Mouse (Mus musculus) forebrain, embryonic 16.5 days (tissue): Measurements from ENCODE around the gene Gm20388. TPM values are rescaled to one million over a fixed set of nuclear protein-coding genes. Genes with fewer than 3 reads are reported as not detected.
"Not testable (repeated sequence)": the region's sequence is repeated elsewhere in the genome, so short reads cannot be mapped to it uniquely, and the experiment has no call there.

Experiments used
- ATAC-seq: fragments of 200-750 bp; cut with Nextera tagmentation; 2 replicates; pipeline ENCODE4 v1.8.0; 2017; ENCODE audit warnings: mild to moderate bottlenecking, moderate library complexity
- H3K27ac ChIP-seq: fragments of 300-500 bp; sonication (generic); 2 replicates; pipeline ENCODE4 v1.5.1; 2014; ENCODE audit warnings: low read length, control low read depth
- H3K27me3 ChIP-seq: fragments of 300-500 bp; sonication (generic); replicated peaks from 2 replicates; pipeline ENCODE4 v1.6.1; 2014; ENCODE audit warnings: low read length; ENCODE audit not compliant: control insufficient read depth, insufficient read depth
- H3K36me3 ChIP-seq: fragments of 300-500 bp; sonication (generic); 2 replicates; pipeline ENCODE4 v1.6.1; 2014; ENCODE audit not compliant: control insufficient read depth, insufficient read depth
- H3K4me1 ChIP-seq: fragments of 300-500 bp; sonication (generic); replicated peaks from 2 replicates; pipeline ENCODE4 v1.6.1; 2014; ENCODE audit warnings: low read length; ENCODE audit not compliant: control insufficient read depth, insufficient read depth
- H3K4me2 ChIP-seq: fragments of 300-500 bp; sonication (generic); 2 replicates; pipeline ENCODE4 v1.6.1; 2014; ENCODE audit warnings: mild to moderate bottlenecking, low read length, control low read depth
- H3K4me3 ChIP-seq: fragments of 300-500 bp; sonication (generic); replicated peaks from 2 replicates; pipeline ENCODE4 v1.5.1; 2014; ENCODE audit warnings: mild to moderate bottlenecking, low read length, control low read depth
- H3K9ac ChIP-seq: fragments of 300-500 bp; sonication (generic); replicated peaks from 2 replicates; pipeline ENCODE4 v1.6.1; 2014; ENCODE audit warnings: low read depth, low read length, control low read depth
- H3K9me3 ChIP-seq: fragments of 300-500 bp; sonication (generic); 2 replicates; pipeline ENCODE4 v1.6.1; 2016; ENCODE audit warnings: low read length; ENCODE audit not compliant: control insufficient read depth
- WGBS: fragments of 180-500 bp; shearing (Covaris S2); extraction: QIAGEN DNeasy Blood & Tissue Kit; methylation state at CpG from one replicate; pipeline ENCODE4 v1.1.7; 2014; 5-methylcytosine and 5-hydroxymethylcytosine counted together
- polyA plus RNA-seq: library from polyadenylated mRNA; unstranded; fragments of >200 nt; fragmentation: Nextera tagmentation; extraction: Ambion mirVana; gene quantifications from 2 replicates; pipeline ENCODE4 v1.2.1, GENCODE M21; 2015

Gene Gm20388
- polyA plus RNA-seq, 1 experiment from 2014 or later = 4.7 TPM

DNA sequence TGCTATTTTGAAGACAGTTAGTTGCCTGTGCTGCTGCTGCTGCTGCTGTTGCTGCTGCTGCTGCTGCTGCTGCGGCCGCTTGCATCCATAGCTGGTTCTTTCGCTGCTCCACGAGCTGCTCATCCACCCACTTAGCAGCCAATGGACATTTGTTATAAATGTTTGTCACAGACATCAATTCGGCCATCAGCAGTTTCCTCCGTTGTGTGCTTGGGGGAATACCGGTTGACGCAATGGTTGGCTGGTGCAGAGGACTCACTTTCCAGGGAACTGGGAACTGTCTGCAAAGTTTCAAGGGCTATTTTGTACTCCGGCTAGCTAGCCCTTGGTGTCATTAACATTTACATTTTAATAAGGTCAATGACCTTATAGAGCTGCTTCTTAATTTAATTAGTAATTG is 793.6 kb downstream of the Gm20388 start:
- H3K36me3 ChIP-seq = no peaks in the 10 kb centered on the region
- 77% methylated on average over 9 of the region's 9 CpGs for WGBS
- ATAC-seq = no peak
- no peaks in the 10 kb centered on the region for H3K4me1 ChIP-seq
- no peak overlapping the region for H3K4me3 ChIP-seq
- H3K4me2 ChIP-seq = no peak overlapping the region
- H3K27me3 ChIP-seq = no peaks in the 10 kb centered on the region
- no peaks in the 10 kb centered on the region for H3K9me3 ChIP-seq
- no peak overlapping the region for H3K27ac ChIP-seq
- no peak overlapping the region for H3K9ac ChIP-seq

DNA sequence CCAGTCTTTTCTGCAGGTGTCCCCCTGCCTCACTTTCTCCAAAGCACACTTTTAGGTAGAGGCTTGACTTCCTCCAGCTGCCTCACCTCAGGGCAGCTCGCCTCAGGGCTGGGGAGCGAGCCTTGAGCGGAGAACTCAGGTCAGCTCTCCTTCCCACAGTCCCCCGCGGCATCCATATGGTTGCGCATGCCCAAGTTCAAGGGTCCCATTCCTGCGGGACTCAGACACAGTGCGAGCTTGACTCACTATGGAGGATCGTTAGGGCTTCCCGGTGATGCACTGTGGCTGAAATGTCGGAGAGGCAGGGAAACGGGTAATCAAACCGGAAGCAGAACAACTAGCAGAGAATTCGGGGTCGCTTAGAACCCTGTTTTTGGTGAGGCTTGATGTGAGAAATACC is 794.5 kb downstream of the Gm20388 start:
- H3K4me2 ChIP-seq = no peak overlapping the region
- H3K4me1 ChIP-seq = no peaks in the 10 kb centered on the region
- H3K9me3 ChIP-seq = no peaks in the 10 kb centered on the region
- H3K36me3 ChIP-seq = no peaks in the 10 kb centered on the region
- ATAC-seq = no peak
- H3K27me3 ChIP-seq = no peaks in the 10 kb centered on the region
- 86% methylated on average over 15 of the region's 15 CpGs for WGBS
- no peak overlapping the region for H3K27ac ChIP-seq
- no peak overlapping the region for H3K4me3 ChIP-seq
- no peak overlapping the region for H3K9ac ChIP-seq

DNA sequence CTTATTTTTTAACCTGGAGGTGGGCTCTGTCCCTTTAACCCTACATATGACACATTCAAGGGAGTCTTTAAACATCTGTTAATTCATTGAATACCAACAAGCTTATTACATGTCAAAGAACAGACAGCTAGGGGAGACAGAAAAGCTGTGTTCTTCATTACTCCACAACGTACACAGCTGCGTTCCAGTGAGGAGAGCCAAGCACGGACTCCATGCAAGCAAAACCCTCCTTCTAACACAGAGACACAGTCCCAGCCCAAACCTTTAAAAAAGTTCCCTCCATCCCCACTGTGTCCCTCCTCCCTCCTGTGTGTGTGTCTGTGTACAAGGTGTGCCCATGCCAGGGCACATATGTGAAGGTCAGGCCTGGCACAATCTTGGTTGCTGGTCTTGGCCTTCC is 795.6 kb downstream of the Gm20388 start:
- Histone ChIP-seq H3K27me3 (no peaks in the 10 kb centered on the region), H3K27ac (no peak overlapping the region), H3K4me3 (no peak overlapping the region), H3K9ac (no peak overlapping the region), H3K4me2 (no peak overlapping the region), H3K4me1 (no peaks in the 10 kb centered on the region), H3K9me3 (no peaks in the 10 kb centered on the region), H3K36me3 (no peaks in the 10 kb centered on the region)
- 75% methylated on average over 3 of the region's 3 CpGs for WGBS
- ATAC-seq = no peak

DNA sequence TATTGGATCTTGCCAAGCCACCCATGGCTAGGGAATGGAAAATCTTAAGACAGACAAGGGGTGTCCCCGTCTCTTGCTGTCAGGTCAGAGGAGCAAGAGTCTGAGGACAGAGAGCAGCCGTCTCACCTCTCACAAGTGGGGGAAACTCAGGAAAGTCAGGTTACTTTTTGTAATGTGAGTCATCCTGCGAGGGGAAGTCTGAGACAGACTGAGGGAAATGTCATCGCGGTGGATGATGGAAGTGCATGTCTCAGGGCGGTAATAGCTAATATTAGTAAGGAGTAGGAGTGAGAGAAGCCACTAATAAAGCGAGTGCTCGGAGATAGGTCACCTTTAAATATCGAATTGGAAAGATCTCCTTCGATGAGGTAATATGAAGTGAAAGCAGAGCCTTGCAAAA is 798.5 kb downstream of the Gm20388 start:
- H3K9me3 ChIP-seq = no peaks in the 10 kb centered on the region
- WGBS = 92% methylated on average over 10 of the region's 10 CpGs
- H3K36me3 ChIP-seq = no peaks in the 10 kb centered on the region
- H3K27me3 ChIP-seq = no peaks in the 10 kb centered on the region
- no peak overlapping the region for H3K4me3 ChIP-seq
- no peaks in the 10 kb centered on the region for H3K4me1 ChIP-seq
- ATAC-seq = no peak
- H3K9ac ChIP-seq = no peak overlapping the region
- H3K4me2 ChIP-seq = no peak overlapping the region
- no peak overlapping the region for H3K27ac ChIP-seq

DNA sequence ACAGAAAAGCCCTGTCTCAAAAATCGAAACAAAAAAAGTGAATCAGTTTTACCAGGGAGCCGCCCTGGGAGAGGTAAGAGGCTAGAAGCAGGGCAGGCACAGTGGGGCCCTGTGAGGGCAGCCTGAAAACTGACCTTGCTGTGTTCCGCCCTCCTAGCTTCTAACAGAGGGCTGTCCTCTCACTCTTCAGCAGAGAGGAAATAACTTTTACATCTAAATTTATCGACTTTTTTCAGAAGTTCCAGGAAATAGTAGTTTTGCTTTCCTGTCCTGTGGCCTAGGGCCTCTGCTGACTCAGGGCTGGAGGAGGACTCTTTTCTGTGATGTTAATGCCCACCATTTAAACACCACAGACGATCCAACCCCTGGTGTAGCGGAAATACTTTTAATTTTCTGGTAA is 804.6 kb downstream of the Gm20388 start:
- no peaks in the 10 kb centered on the region for H3K9me3 ChIP-seq
- no peak overlapping the region for H3K4me3 ChIP-seq
- no peak overlapping the region for H3K27ac ChIP-seq
- H3K9ac ChIP-seq = no peak overlapping the region
- no peak overlapping the region for H3K4me2 ChIP-seq
- ATAC-seq = no peak
- no peaks in the 10 kb centered on the region for H3K27me3 ChIP-seq
- H3K36me3 ChIP-seq = no peaks in the 10 kb centered on the region
- no peaks in the 10 kb centered on the region for H3K4me1 ChIP-seq
- 76% methylated on average over 6 of the region's 6 CpGs for WGBS

DNA sequence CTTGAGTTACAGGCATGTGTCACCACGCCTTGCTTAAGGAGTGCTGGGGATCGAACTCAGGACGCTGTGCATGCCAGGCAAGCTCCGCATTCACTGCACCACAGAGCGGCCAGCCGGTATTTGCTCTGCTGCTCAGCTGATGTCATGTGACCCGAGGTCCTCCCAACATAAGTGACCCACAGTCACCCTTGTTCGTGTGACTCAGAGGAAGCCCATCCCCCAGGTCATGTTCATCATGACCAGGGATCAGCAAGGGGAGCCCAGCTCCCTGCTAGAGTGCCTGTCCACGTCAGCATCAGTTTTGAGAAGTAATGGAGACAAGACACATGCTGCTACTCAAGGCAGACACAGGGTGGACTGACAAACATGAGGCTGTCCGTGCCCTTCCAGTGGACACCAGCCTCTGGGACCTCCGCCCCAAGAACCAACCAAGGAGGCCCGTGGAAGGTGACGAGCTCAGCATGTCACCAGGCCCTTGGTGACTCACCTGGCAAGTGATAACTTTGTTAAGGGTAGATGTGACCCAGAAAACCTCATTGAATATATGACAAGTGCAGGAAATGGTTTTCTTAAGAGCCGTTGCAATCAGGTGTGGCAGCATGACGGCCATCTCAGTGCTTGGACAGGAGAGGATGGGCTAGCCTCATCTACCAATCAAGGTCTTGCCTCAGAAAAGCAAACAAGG is 805.5 kb downstream of the Gm20388 start:
- Histone ChIP-seq H3K36me3 (no peaks in the 10 kb centered on the region), H3K4me1 (no peaks in the 10 kb centered on the region), H3K27me3 (no peaks in the 10 kb centered on the region), H3K27ac (no peak overlapping the region), H3K9ac (no peak overlapping the region), H3K4me2 (no peak overlapping the region), H3K4me3 (no peak overlapping the region), H3K9me3 (no peaks in the 10 kb centered on the region)
- 79% methylated on average over 15 of the region's 15 CpGs for WGBS
- ATAC-seq = no peak

DNA sequence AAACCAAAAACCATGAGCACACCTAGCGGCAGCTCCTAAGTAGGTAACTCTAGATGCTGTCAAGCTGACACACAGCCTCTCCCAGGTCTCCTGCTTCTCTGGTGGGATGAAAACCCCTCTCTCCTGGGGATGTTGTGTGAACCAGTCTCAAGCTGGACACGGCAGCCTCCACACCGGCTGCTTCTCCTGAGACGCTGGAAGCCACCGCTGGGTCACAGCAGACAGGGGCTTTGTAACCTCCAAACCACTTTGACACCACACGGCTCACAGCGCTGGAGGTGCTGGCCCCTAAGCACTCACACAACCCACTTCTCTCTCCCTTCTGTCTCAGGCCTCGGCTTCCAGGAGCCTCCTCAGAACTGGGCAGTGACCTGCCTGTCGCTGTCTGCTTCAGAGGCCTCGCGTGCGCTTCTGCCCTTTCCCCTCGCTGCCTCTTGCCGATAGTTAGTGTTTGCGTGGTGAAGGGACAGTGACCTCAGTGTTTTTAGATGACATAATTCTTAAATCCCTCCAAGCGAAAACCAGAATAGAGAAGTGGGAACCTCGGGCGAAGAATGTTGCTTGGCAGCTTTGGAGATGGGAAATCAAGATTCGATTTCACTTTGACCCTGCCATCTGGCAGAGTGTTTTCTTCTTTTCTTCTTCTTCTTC is 809.1 kb downstream of the Gm20388 start:
- 72% methylated on average over 19 of the region's 19 CpGs for WGBS
- H3K9me3 ChIP-seq = no peaks in the 10 kb centered on the region
- no peaks in the 10 kb centered on the region for H3K36me3 ChIP-seq
- no peak overlapping the region for H3K9ac ChIP-seq
- ATAC-seq = no peak
- H3K4me2 ChIP-seq = no peak overlapping the region
- no peak overlapping the region for H3K27ac ChIP-seq
- H3K4me1 ChIP-seq = no peaks in the 10 kb centered on the region
- H3K4me3 ChIP-seq = no peak overlapping the region
- no peaks in the 10 kb centered on the region for H3K27me3 ChIP-seq

DNA sequence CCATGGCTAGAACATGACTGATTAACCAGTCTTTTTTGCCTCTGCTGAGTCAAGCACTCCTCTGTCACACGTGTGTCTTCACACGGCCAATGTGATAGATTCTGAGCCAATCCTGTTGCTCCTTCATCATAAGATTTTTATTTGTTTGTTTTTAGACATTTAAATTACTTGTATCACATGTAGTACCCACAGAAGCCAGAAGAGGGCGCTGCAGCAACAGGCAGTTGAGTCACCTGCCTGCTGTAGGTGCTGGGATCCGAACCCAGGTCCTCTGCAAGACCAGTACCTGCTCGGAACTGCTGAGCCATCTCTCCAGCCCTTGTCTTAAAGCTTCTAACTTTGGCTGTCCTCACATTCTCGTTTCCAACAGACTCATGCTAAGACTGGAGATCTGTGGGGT is 812.4 kb downstream of the Gm20388 start:
- no peak overlapping the region for H3K27ac ChIP-seq
- WGBS = 72% methylated on average over 6 of the region's 6 CpGs
- H3K9ac ChIP-seq = no peak overlapping the region
- no peak overlapping the region for H3K4me3 ChIP-seq
- no peaks in the 10 kb centered on the region for H3K36me3 ChIP-seq
- no peaks in the 10 kb centered on the region for H3K27me3 ChIP-seq
- no peaks in the 10 kb centered on the region for H3K9me3 ChIP-seq
- no peak for ATAC-seq
- no peak overlapping the region for H3K4me2 ChIP-seq
- H3K4me1 ChIP-seq = no peaks in the 10 kb centered on the region

DNA sequence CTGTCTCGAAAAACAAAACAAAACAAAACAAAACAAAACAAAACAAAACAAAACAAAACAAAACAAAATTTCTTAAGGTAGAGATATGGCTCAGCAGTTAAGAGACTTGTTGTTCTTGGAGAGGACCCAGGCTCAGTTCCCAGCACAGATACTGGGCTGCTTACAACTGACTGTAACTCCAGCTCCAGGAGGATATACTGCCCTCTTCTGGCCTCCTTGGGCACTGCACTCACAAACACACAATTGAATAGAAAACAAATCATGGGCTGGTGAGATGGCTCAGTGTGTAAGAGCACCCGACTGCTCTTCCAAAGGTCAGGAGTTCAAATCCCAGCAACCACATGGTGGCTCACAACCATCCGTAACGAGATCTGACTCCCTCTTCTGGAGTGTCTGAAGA is 813.5 kb downstream of the Gm20388 start:
- not testable (repeated sequence) for H3K4me2 ChIP-seq, H3K9me3 ChIP-seq, H3K27ac ChIP-seq, H3K9ac ChIP-seq, ATAC-seq, H3K4me3 ChIP-seq, H3K36me3 ChIP-seq, H3K27me3 ChIP-seq, H3K4me1 ChIP-seq
- 91% methylated on average over 2 of the region's 4 CpGs for WGBS
